Mouse (Mus musculus): ENCODE data around the gene Tet3. TPM values are rescaled to one million over a fixed set of nuclear protein-coding genes. Genes with fewer than 3 reads are reported as not detected.

Gene Tet3
- 10.8 and 11.4 TPM in 2 replicates for polyA plus RNA-seq (2015; fragmentation: Nextera tagmentation; extraction: Ambion mirVana)

DNA sequence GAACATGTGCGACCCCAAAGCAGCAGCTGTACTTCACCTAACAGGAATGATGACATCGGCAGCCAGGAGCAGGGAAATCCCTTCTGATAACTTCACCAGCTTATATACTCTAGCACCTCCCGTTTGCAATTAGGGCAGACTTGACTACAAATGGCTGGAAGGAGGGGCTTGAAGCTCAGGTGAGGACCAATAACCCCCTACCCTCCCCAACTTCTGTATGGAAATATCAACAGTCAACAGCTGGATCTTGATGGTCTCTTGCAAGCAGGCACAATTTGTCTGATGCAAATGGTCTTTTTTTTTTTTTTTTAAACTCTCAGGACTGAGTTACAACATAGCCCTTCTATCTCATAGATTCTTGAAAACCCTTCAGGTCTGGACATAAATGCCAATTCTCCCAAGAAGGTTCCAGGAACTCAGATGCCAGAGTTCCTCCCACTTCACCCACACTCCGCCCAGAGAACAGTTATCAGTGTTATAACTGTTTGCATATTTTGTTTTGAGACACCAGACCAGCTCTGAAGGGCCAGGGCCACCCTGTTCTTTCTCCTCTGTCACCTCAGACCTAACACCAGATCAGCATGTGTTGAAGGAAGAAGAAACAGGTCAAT lies at the start of gene Tet3:
Tet3 (minus strand) TSS at position 51 of the 611 bp plus-strand sequence.
- H3K27me3 ChIP-seq, result peaks cover 36% of the 10 kb centered on the region
- ATAC-seq (ENCODE audit: insufficient read depth), result no peak
- H3K4me2 ChIP-seq, result no peak within 1 kb of the TSS
- WGBS (ENCODE audit: insufficient replicate concordance), result 33% methylated on average over 4 of the region's 4 CpGs
- H3K4me3 ChIP-seq (replicated peaks), result no peak within 1 kb of the TSS
- H3K36me3 ChIP-seq (replicated peaks), result no peaks in the 10 kb centered on the region
- no peak within 1 kb of the TSS for H3K27ac ChIP-seq (replicated peaks)
- no peaks in the 10 kb centered on the region for H3K9me3 ChIP-seq (replicated peaks)
- no peak within 1 kb of the TSS for H3K9ac ChIP-seq
- H3K4me1 ChIP-seq (replicated peaks), result peaks cover 54% of the 10 kb centered on the region

DNA sequence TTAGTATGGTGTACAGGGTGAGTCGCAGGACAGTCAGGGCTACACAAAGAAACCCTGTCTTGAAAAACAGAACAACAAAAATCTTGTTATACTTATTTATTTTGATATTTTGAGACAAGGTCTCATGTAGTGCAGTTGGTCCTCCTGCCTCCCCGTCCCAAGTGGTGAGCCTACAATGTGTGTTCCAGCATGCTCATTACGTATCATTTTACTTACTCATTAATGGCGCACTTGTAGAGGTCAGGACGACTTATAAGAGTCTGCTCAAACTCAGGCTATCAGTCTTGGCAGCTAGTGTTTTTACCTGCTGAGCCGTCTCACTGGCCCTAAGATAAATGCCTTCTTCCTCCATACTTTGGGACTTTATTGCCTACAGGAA lies 48.3 kb upstream of the Tet3 start:
- Histone ChIP-seq H3K4me2 (peak overlapping the region; percentile 93), H3K4me3 (replicated peaks) (peak overlapping the region; percentile 77), H3K9ac (peak overlapping the region; percentile 49), H3K9me3 (replicated peaks) (no peaks in the 10 kb centered on the region), H3K27ac (replicated peaks) (peak overlapping the region; percentile 98), H3K4me1 (replicated peaks) (peaks cover 47% of the 10 kb centered on the region), H3K36me3 (replicated peaks) (no peaks in the 10 kb centered on the region), H3K27me3 (no peaks in the 10 kb centered on the region)
- 0 out of 2 replicates have a peak, but pooled peaks have one; percentile 4 for ATAC-seq (ENCODE audit: insufficient read depth)
- WGBS (ENCODE audit: insufficient replicate concordance), result 21% methylated on average over 6 of the region's 6 CpGs

DNA sequence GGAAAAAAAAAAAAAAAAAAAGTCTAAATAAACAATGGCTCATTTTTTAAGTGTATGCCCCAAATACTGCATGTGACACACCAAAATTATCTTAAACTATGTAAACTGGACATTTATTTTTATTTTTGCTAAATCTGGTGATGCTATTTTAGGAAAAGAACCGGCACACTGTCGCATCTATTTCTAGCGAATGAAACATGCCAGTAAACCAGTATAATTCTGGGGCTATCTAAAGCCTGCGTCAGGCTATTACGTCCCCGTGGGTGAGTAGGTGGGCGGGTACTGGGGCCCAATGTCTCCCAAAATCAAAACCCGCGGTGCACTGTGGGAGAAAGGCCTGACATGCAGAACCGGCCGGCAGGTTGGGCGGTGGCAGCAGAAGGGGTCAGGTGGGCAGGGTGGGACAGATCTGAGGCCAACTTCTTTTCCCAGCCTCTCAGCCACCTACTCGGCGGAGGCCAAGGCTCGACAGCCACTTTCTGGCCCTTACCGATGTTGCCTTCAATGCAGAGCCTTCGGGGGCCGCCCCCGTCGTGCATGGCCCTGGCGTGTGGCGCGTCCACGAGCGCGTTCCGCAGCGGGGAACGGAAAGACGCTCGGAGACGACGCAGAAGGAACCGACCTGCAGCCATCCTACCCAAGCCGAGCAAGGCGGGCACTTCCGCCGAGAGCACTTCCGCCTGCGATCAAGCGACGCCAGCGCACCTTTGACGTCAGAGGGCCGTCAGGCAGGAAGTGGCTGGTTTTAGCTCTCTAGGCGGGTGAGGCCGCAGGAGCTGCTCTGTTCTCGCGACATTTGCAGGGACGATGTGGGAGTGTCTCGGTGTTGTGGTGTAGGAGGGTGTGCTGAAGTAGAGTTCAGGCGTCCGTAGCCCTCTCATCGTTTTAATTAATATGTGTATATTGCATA lies 47.6 kb upstream of the Tet3 start, which contains the start of gene Dguok:
Dguok (minus strand) TSS at position 712 of the 910 bp plus-strand sequence.
- no peaks in the 10 kb centered on the region for H3K9me3 ChIP-seq (replicated peaks)
- WGBS (ENCODE audit: insufficient replicate concordance), result under 1% methylated on average over 54 of the region's 54 CpGs
- peak; percentile 95 for ATAC-seq (ENCODE audit: insufficient read depth)
- peak within 1 kb of the TSS; percentile 98 for H3K27ac ChIP-seq (replicated peaks)
- no peaks in the 10 kb centered on the region for H3K27me3 ChIP-seq
- peaks cover 48% of the 10 kb centered on the region for H3K4me1 ChIP-seq (replicated peaks)
- no peaks in the 10 kb centered on the region for H3K36me3 ChIP-seq (replicated peaks)
- H3K4me3 ChIP-seq (replicated peaks), result peak within 1 kb of the TSS; percentile 77
- peak within 1 kb of the TSS; percentile 93 for H3K4me2 ChIP-seq
- H3K9ac ChIP-seq, result peak within 1 kb of the TSS; percentile 73

DNA sequence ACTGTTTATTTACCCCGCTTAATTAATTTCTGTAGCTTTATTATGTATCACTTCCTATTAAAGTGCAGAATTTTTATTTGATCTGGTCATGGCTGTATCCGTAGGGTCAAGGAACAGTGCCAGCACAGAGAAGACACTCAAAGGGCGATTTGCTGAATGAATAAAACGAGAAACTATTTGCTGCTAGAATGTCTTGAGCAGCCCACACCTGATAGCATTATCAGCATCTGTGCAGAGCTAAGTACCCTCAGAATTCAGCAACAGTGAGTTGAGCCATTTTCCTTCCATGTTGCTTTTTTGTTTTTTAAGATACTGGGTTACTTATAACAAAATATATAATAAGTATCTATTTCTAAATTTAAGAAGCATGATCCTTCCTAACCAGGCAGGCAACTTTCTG lies 46.7 kb upstream of the Tet3 start:
- H3K9me3 ChIP-seq (replicated peaks), result no peaks in the 10 kb centered on the region
- peak overlapping the region; percentile 98 for H3K27ac ChIP-seq (replicated peaks)
- H3K4me2 ChIP-seq, result peak overlapping the region; percentile 93
- H3K9ac ChIP-seq, result peak overlapping the region; percentile 73
- peaks cover under 1% of the 10 kb centered on the region; the same call in 1 of the 2 replicates for H3K36me3 ChIP-seq (replicated peaks)
- H3K27me3 ChIP-seq, result no peaks in the 10 kb centered on the region
- peak overlapping the region; percentile 77 for H3K4me3 ChIP-seq (replicated peaks)
- H3K4me1 ChIP-seq (replicated peaks), result peaks cover 48% of the 10 kb centered on the region
- WGBS (ENCODE audit: insufficient replicate concordance), result 42% methylated on average over 4 of the region's 4 CpGs
- no peak for ATAC-seq (ENCODE audit: insufficient read depth)

DNA sequence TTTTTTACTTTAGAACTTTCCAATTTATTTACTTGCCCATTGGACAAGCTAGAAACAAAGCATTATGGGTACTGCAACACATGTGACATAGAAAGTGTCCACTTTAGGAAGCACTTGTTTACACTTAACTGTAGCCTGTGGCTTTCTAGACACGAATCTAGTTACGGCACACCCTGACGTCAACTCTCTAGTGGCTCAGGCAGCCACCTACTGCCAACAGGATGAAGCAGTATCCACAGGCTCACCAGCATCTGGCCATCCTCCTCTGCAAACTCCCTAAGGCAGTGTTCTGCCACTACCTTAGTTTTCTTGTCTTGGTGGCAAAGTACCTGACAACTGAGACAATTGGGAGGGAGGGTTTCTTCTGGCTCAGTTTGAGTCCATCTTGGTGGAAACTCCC lies 44.5 kb upstream of the Tet3 start:
- no peak overlapping the region for H3K27ac ChIP-seq (replicated peaks)
- no peak overlapping the region for H3K4me2 ChIP-seq
- peaks cover 3% of the 10 kb centered on the region; the same call in 1 of the 2 replicates for H3K36me3 ChIP-seq (replicated peaks)
- no peak overlapping the region for H3K9ac ChIP-seq
- peaks cover 48% of the 10 kb centered on the region for H3K4me1 ChIP-seq (replicated peaks)
- ATAC-seq (ENCODE audit: insufficient read depth), result no peak
- no peak overlapping the region for H3K4me3 ChIP-seq (replicated peaks)
- no peaks in the 10 kb centered on the region for H3K27me3 ChIP-seq
- WGBS (ENCODE audit: insufficient replicate concordance), result 60% methylated on average over 3 of the region's 3 CpGs
- no peaks in the 10 kb centered on the region for H3K9me3 ChIP-seq (replicated peaks)

DNA sequence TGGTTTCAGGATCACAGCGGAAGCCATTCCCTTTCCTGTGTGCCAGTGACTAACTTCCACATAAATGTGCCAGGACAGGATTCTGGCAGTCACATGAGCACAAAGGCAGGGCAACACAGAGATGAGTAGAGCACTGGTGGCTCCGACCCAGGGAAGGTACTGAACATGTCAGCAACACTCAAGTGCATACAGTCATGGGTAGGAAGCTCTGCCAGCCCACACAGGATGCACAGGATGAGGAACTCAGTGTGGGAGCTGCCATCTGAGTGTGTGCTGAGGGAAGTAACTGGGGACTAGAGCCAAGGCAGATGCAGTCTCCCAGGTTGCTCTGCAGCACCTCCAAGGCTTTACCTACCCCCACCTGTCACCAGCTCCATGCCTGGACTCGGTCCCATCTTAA lies 43.8 kb upstream of the Tet3 start:
- H3K27me3 ChIP-seq, result no peaks in the 10 kb centered on the region
- peaks cover 46% of the 10 kb centered on the region for H3K4me1 ChIP-seq (replicated peaks)
- no peak overlapping the region for H3K4me3 ChIP-seq (replicated peaks)
- no peak overlapping the region for H3K4me2 ChIP-seq
- H3K27ac ChIP-seq (replicated peaks), result 0 out of 2 replicates have a peak overlapping the region, but pooled peaks have one; percentile 2
- H3K9me3 ChIP-seq (replicated peaks), result no peaks in the 10 kb centered on the region
- 45% methylated on average over 3 of the region's 3 CpGs for WGBS (ENCODE audit: insufficient replicate concordance)
- H3K36me3 ChIP-seq (replicated peaks), result peaks cover 3% of the 10 kb centered on the region; the same call in 1 of the 2 replicates
- no peak overlapping the region for H3K9ac ChIP-seq
- no peak for ATAC-seq (ENCODE audit: insufficient read depth)

DNA sequence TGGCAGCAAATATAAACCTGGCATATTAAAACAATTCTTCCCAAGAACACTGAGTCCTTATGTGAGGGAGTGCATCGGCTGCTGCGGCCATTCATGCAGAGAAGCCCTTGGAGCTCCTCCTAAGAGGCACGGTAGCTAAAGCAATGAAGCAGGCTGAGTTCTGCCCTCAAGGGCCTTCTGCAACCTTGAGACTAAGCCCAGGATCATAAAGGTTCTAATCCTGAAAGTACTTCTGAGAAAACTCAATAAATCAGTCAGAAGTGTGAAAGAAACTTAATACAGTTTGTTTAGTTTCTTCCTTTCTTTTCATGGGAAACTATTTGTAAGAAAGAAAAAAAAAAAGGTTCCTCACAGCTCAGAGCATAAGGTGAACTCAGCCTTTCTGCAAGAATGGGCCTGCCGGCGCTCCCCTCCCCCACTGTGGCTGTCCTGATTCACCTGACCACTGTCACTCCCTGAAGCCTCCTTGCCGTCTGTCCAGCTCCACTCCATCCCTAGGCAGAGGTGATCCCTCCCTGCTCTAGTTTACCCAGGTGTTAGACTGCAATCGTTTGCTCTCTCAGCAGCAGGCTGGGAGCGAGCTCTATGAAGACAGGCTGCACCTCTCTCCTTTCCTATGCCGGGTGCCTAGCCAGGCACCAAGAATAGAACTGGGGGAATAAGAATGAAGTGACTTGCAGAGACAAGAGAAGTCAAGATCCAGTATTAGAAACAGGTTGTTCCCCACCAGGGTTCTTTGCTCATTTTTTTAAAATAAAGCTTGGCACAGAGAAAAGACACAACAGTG lies 42.8 kb upstream of the Tet3 start:
- peaks cover 3% of the 10 kb centered on the region; the same call in 1 of the 2 replicates for H3K36me3 ChIP-seq (replicated peaks)
- no peak overlapping the region for H3K9ac ChIP-seq
- no peak overlapping the region for H3K4me3 ChIP-seq (replicated peaks)
- no peak for ATAC-seq (ENCODE audit: insufficient read depth)
- 68% methylated on average over 9 of the region's 9 CpGs for WGBS (ENCODE audit: insufficient replicate concordance)
- H3K4me1 ChIP-seq (replicated peaks), result peaks cover 46% of the 10 kb centered on the region
- no peak overlapping the region for H3K4me2 ChIP-seq
- H3K27ac ChIP-seq (replicated peaks), result no peak overlapping the region
- H3K9me3 ChIP-seq (replicated peaks), result no peaks in the 10 kb centered on the region
- H3K27me3 ChIP-seq, result no peaks in the 10 kb centered on the region

DNA sequence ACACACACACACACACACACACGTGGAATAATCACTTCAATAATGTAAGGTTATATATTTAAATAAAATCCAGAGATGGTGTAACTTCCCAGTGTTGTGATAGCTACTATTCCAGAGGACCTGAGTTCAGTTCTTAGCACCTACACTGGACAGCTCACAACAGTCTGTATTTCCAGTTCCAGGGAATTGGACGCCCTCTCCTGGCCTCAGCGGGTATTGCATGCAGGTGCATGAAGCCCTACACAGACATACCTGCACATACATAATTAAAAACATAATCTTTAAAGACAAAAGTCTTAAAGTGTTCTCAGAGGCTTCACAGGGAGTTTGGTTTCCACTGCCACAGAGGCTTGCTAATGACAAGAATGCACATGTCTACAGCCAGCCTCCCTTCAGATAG lies 41.6 kb upstream of the Tet3 start:
- 57% methylated on average over 3 of the region's 3 CpGs for WGBS (ENCODE audit: insufficient replicate concordance)
- no peaks in the 10 kb centered on the region for H3K27me3 ChIP-seq
- H3K9me3 ChIP-seq (replicated peaks), result no peaks in the 10 kb centered on the region
- peaks cover 39% of the 10 kb centered on the region for H3K4me1 ChIP-seq (replicated peaks)
- peaks cover 3% of the 10 kb centered on the region; the same call in 1 of the 2 replicates for H3K36me3 ChIP-seq (replicated peaks)
- no peak overlapping the region for H3K4me2 ChIP-seq
- H3K9ac ChIP-seq, result no peak overlapping the region
- no peak for ATAC-seq (ENCODE audit: insufficient read depth)
- no peak overlapping the region for H3K4me3 ChIP-seq (replicated peaks)
- H3K27ac ChIP-seq (replicated peaks), result no peak overlapping the region

DNA sequence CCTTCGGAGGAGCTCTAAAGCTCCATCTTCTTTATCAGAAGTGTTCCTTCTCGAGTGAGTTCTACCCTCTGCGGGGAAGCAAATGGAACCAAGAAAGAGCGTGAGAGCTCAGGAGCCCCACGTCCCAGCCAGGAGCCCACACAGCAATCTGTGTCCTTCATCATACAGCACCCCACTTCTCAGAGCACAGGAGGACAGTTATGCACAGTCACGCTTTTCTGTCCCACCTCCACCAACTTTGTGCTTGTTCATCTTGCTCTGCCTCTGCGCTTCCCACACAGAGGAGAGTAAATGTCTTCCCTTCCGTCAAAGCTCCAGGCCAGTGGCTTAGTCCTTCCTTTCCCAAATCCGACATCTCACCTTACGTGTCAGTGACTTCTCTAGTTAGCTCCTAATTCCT lies 40.2 kb upstream of the Tet3 start:
- Histone ChIP-seq H3K27ac (replicated peaks) (no peak overlapping the region), H3K9me3 (replicated peaks) (no peaks in the 10 kb centered on the region), H3K27me3 (no peaks in the 10 kb centered on the region), H3K4me3 (replicated peaks) (no peak overlapping the region), H3K9ac (no peak overlapping the region), H3K36me3 (replicated peaks) (peaks cover 3% of the 10 kb centered on the region; the same call in 1 of the 2 replicates), H3K4me2 (no peak overlapping the region), H3K4me1 (replicated peaks) (peaks cover 26% of the 10 kb centered on the region)
- 84% methylated on average over 10 of the region's 10 CpGs for WGBS (ENCODE audit: insufficient replicate concordance)
- no peak for ATAC-seq (ENCODE audit: insufficient read depth)

DNA sequence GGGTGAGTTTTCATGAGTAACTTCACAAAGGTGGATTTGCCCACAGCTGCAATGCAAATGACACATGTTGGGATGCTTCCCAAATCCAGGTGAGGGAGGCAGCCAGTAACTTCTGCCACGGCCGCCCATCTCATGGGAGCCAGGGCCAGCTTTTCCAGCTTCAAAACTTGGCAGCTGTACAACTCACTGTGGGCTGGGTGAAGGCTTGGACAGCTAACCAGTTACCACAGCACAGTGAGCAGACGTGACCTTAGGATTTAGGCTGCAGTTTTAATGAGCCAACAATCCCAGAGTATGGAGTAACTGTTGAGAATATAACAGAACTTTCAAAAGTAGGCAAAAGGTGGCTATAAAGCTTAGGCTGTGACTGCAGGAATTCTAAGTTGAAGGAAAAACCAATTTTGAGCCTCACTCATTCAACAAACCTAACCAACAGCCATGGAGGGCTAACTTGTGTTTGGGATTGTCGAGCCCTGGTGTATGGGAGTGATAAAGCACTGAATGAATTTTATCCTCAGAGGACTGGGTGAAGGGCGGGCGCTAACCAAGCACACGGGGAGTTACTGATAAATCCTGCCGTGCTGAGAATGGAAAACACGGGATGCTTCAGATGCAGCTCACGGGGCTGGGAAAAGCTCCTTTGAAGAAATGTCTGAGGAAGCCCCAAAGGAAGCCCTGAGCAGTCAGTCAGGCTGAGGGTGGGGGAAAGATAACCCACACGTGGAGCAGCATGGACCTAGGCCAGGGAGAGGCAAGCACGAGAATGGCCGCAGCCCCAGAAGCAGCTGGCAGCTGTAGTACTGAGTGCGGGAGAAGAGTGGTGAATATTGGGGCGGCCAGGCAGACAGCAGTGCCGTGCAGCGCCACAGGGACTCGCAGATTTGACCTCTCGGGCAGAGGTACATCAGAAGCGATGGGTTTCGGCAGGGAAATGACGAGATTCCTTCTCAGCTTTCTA lies 38.1 kb upstream of the Tet3 start:
- Histone ChIP-seq H3K4me3 (replicated peaks) (no peak overlapping the region), H3K9ac (no peak overlapping the region), H3K9me3 (replicated peaks) (no peaks in the 10 kb centered on the region), H3K27me3 (no peaks in the 10 kb centered on the region), H3K4me1 (replicated peaks) (peaks cover 12% of the 10 kb centered on the region), H3K27ac (replicated peaks) (no peak overlapping the region), H3K36me3 (replicated peaks) (peaks cover 13% of the 10 kb centered on the region; the same call in 1 of the 2 replicates), H3K4me2 (no peak overlapping the region)
- ATAC-seq (ENCODE audit: insufficient read depth), result no peak
- WGBS (ENCODE audit: insufficient replicate concordance), result 66% methylated on average over 22 of the region's 22 CpGs
